Mouse (Mus musculus): ENCODE data around the gene Mitf.

- TF ChIP-seq CTCF (IDR thresholded peaks at IDR 0.05; ENCODE audit: insufficient read depth, low read length) (no peak), POLR2A (IDR thresholded peaks at IDR 0.05; ENCODE audit: borderline replicate concordance, extremely low read depth, low read depth, low read length) (no peak)
Measured at GRCm38 (mm10) chr6:97950033-97950881, 143.4 kb downstream of the Mitf start.
